Mouse (Mus musculus) heart, postnatal 0 days (tissue): Measurements from ENCODE around the gene Abi1.

ENCODE experiments used
- CTCF ChIP-seq: IDR thresholded peaks from 2 replicates; pipeline ENCODE4 v1.5.1; 2016; ENCODE audit warnings: antibody characterized with exemption, control low read depth, low read depth
- EP300 ChIP-seq: IDR thresholded peaks from 2 replicates; pipeline ENCODE4 v1.6.1; 2016; ENCODE audit warnings: antibody characterized with exemption, low read depth

DNA sequence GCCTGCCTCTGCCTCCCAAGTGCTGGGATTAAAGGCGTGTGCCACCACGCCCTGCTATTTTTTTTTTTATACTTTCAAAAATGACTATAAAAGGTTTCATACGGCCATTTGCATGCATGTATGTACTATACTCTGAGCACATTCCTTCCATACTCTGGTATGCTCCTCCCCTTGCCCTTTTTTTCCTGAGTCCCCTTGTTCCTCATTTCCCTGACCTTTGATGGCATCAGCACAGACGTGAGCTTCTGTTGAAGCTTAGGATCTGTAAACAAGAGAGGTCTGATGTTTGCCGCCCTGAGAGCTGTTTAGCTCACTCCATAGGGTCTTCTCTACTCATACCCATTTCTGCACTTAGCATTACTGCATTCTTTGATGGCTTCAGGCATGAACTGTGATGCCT lies 37.7 kb upstream of the Abi1 start:
- no peak for TF ChIP-seq CTCF
- TF ChIP-seq EP300 = no peak
